Mouse (Mus musculus) myocyte (in vitro differentiated cells): ENCODE measurements around the gene Mvb12b.

Source experiments
- POLR2A ChIP-seq: IDR thresholded peaks from one replicate; pipeline ENCODE4 v1.6.1; 2011; ENCODE audit warnings: low read depth, mild to moderate bottlenecking, control low read depth, moderate library complexity; ENCODE audit not compliant: insufficient read length
- USF1 ChIP-seq: IDR thresholded peaks from one replicate; pipeline ENCODE4 v1.6.1; 2011; ENCODE audit warnings: low read depth, mild to moderate bottlenecking, control low read depth, moderate library complexity

- no peak for TF ChIP-seq POLR2A
- TF ChIP-seq USF1: no peak
These were observed 98.9 kb downstream of the Mvb12b start for GRCm38 (mm10) chr2:33788851-33789250.
